Mouse (Mus musculus): Measurements from ENCODE around the gene Erc1.

DNA sequence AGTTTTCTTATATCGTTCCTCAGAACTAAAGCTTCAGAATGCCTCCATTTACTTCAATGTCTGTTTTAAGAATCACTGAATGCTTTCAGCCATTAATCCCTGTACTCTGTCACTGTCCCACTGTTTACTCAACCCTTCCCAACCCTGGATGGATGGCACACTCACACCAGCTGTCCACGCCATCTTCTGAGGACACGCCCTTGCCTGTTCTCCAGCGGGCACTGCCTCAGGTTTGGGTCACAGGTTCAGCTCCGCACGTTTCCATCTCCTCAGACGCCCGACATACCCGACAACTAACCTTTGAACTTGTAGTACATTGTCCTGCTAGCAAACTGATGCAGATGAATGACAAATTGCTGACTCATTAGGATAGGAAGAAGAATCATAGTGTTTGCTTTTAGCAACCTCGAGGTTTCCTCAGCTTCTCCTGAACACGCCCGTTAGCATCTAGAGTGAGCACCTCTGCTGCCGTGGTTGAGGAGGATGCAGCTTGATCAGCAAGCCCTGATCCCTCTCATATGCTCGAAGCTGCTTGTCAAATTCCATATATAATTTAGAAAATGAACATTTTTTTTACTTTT is 204.0 kb downstream of the Erc1 start:
- TF ChIP-seq CTCF (IDR thresholded peaks at IDR 0.05; ENCODE audit: low read depth) (no peak), EP300 (optimal IDR thresholded peaks at IDR 0.05) (no peak)

Data from stomach, postnatal 0 days (tissue).